8 mouse cellular contexts compared by ENCODE assay signal in the genomic region with DNA sequence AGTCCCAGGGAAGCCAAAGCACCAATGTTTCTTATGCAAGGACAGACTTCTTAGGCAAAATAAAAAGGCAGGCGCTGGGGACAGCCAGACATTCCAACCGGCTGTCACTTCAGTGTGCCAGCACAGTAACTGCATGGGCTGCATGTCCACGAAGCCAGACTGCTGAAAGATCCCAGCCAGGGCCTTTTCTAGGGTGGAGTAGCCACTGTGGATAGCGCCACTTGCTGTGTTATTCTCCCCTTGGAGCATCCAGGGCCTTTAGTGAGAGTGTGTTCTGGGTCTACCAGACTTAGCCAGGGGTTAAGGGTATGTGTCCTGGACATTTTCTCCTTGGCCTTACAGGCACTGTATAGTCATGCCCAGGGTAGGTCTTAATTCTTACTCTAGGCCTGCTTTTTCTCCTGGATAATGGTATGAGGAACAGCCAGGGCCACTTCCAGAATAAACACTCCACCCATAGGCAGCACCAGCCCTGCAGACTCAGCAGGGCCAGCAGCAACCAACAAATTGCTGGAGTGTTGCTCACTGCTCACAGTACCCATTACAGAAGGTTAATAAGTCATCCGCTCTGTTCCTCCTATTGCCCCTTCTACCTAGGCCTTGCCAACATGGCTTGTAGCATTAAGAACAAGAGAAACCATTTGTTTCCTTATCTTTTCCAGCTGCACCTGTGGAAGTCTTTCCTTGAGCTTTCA. TPM values are rescaled to one million over a fixed set of nuclear protein-coding genes. Genes with fewer than 3 reads are reported as not detected.
DNase-seq lines count a peak whose midpoint lies in the region; ATAC-seq lines count a peak whose summit lies in the region.

No protein-coding gene starts in this region.

- H3K4me3 ChIP-seq in forebrain, embryonic 13.5 days = peak overlapping the region; percentile 51; the same call in 1 of the 2 replicates

- H3K36me3 ChIP-seq in forebrain, embryonic 13.5 days (ENCODE audit: poor library complexity, severe bottlenecking) = peaks cover 10% of the 10 kb centered on the region

- peaks cover 25% of the 10 kb centered on the region for H3K4me1 ChIP-seq in forebrain, embryonic 13.5 days

- no peaks in the 10 kb centered on the region for H3K9me3 ChIP-seq in forebrain, embryonic 13.5 days (replicated peaks)

- H3K27ac ChIP-seq in forebrain, embryonic 13.5 days = peak overlapping the region; percentile 73

- 54% methylated on average over 5 of the region's 5 CpGs for WGBS in forebrain, embryonic 13.5 days

- no peak overlapping the region; the same call in 1 of the 2 replicates for H3K4me2 ChIP-seq in forebrain, embryonic 13.5 days

- ATAC-seq in forebrain, embryonic 13.5 days = no peak
- no peak for ATAC-seq in activated CD4-positive, CD25-positive, alpha-beta regulatory T cell, adult 4 months

- DNase-seq in cerebellum, postnatal 10 days = peak; percentile 43 to 52
- no peak for DNase-seq in cerebellum, adult 11 months
- peak; percentile 74 to 83 for DNase-seq in kidney, adult 8-10 months
- DNase-seq in lung, postnatal 4 days = peak; percentile 42 to 57
- DNase-seq in urinary bladder, postnatal 25 days (ENCODE audit: low spot score) = no peak
- no peak for DNase-seq in left cerebral cortex, adult 11 months (ENCODE audit: low spot score)

- H3K9ac ChIP-seq in forebrain, embryonic 13.5 days = no peak overlapping the region

- H3K27me3 ChIP-seq in forebrain, embryonic 13.5 days = no peaks in the 10 kb centered on the region

RNA-seq across cellular contexts. Expression of a gene that starts 6.8 kb away (rescaled TPM):
- 16.7 and 19.4 TPM in 2 replicates for polyA plus RNA-seq in forebrain, embryonic 13.5 days (2015; fragmentation: Nextera tagmentation; extraction: Ambion mirVana)
- polyA plus RNA-seq in activated CD4-positive, CD25-positive, alpha-beta regulatory T cell, adult 4 months (2017; shearing (Covaris generic)) = under 1 TPM in 1 of 2 experiments, not detected in 1; 0.71 TPM

RNA-seq across cellular contexts. Expression of a gene that starts 28.0 kb away (rescaled TPM):
- 15.7 and 17.3 TPM in 2 replicates for polyA plus RNA-seq in forebrain, embryonic 13.5 days (2015; fragmentation: Nextera tagmentation; extraction: Ambion mirVana)
- 1 to 10 TPM; 4.1 to 6.2 TPM for polyA plus RNA-seq in activated CD4-positive, CD25-positive, alpha-beta regulatory T cell, adult 4 months (2017; shearing (Covaris generic))

RNA-seq across cellular contexts. Expression of a gene that starts 37.1 kb away (rescaled TPM):
- polyA plus RNA-seq in forebrain, embryonic 13.5 days (2015; fragmentation: Nextera tagmentation; extraction: Ambion mirVana) = 142 and 149 TPM in 2 replicates
- 10 to 100 TPM; 30.5 to 37.9 TPM for polyA plus RNA-seq in activated CD4-positive, CD25-positive, alpha-beta regulatory T cell, adult 4 months (2017; shearing (Covaris generic))

RNA-seq across cellular contexts. Expression of a gene that starts 46.0 kb away (rescaled TPM):
- polyA plus RNA-seq in forebrain, embryonic 13.5 days (2015; fragmentation: Nextera tagmentation; extraction: Ambion mirVana) = 25.2 and 30.2 TPM in 2 replicates
- polyA plus RNA-seq in activated CD4-positive, CD25-positive, alpha-beta regulatory T cell, adult 4 months (2017; shearing (Covaris generic)) = 1 to 10 TPM in 1 of 2 experiments, under 1 TPM in 1; 0.20 to 1.9 TPM

RNA-seq across cellular contexts. Expression of a gene that starts 52.1 kb away (rescaled TPM):
- 2.3 and 2.7 TPM in 2 replicates for polyA plus RNA-seq in forebrain, embryonic 13.5 days (2015; fragmentation: Nextera tagmentation; extraction: Ambion mirVana)
- 1 to 10 TPM in 1 of 2 experiments, under 1 TPM in 1; 0.79 to 1.1 TPM for polyA plus RNA-seq in activated CD4-positive, CD25-positive, alpha-beta regulatory T cell, adult 4 months (2017; shearing (Covaris generic))

Comparison
In these comparisons a context has a peak if more than half of its experiments do, and no peak if none do; other contexts are left out.
1. DNase-seq: peak in cerebellum, postnatal 10 days (2 of 2), kidney, adult 8-10 months (2 of 2) and lung, postnatal 4 days (2 of 2); none in cerebellum, adult 11 months (single experiment), urinary bladder, postnatal 25 days (single experiment) and left cerebral cortex, adult 11 months (single experiment).
2. RNA of a gene that starts 6.8 kb away (polyA plus RNA-seq): 16.7 to 19.4 TPM in forebrain, embryonic 13.5 days; 0.71 TPM in activated CD4-positive, CD25-positive, alpha-beta regulatory T cell, adult 4 months; every median in the first group is over 10 times any median in the second.